Mouse (Mus musculus) layer of hippocampus, postnatal 10 days (tissue): ENCODE results near the gene Pcnt. TPM values are rescaled to one million over a fixed set of nuclear protein-coding genes. Genes with fewer than 3 reads are reported as not detected.

ENCODE experiments used
- DNase-seq, 2 experiments: peaks; one replicate each; pipeline ENCODE4 v3.0.0; 2021; ENCODE audit warnings: low spot score in 2 of 2
- total RNA-seq, 2 experiments: library from RNA; stranded (reverse); gene quantifications; 2 replicates each; pipeline ENCODE4 v1.2.3; 2021

The Pcnt gene
- total RNA-seq, 2 experiments from 2014 or later: 14.6 to 15.8 TPM

GRCm38 (mm10) chr10:76326304-76327006 lies 116.1 kb downstream of the Pcnt start:
- no peak for DNase-seq

GRCm38 (mm10) chr10:76317623-76318022 lies 125.0 kb downstream of the Pcnt start:
- DNase-seq: no peak

- DNase-seq: no peak
Measured at GRCm38 (mm10) chr10:76316194-76316593, 126.4 kb downstream of the Pcnt start.

GRCm38 (mm10) chr10:76306738-76307137 lies 135.8 kb downstream of the Pcnt start:
- DNase-seq: no peak

Other genes starting within 250 kb of the Pcnt start
- gene Prmt2, start 204.9 kb downstream of the Pcnt start, total RNA-seq: 100 to 1,000 TPM in 1 of 2 experiments, 10 to 100 TPM in 1; 95.7 to 100 TPM
- gene S100b, start 188.9 kb downstream of the Pcnt start, total RNA-seq: 10 to 100 TPM; 46.1 to 50.0 TPM
- gene Dip2a, start 97.5 kb downstream of the Pcnt start, total RNA-seq: 10 to 100 TPM; 60.6 to 63.2 TPM
- gene AC141477.1, start 2.3 kb downstream of the Pcnt start, total RNA-seq: not detected
- gene 2610028H24Rik, start 6.3 kb upstream of the Pcnt start, total RNA-seq: not detected
- 10 to 100 TPM; 47.0 to 49.1 TPM for gene Mcm3ap, start 26.1 kb upstream of the Pcnt start, total RNA-seq
- 1 to 10 TPM; 3.5 to 3.7 TPM for gene Ybey, start 26.3 kb upstream of the Pcnt start, total RNA-seq
- 10 to 100 TPM; 62.0 to 65.8 TPM for gene Lss, start 88.8 kb upstream of the Pcnt start, total RNA-seq
- gene Spatc1l, start 119.5 kb upstream of the Pcnt start, total RNA-seq: not detected
- not detected for gene Ftcd, start 132.9 kb upstream of the Pcnt start, total RNA-seq
- 10 to 100 TPM; 15.6 to 17.8 TPM for gene Col6a2, start 180.8 kb upstream of the Pcnt start, total RNA-seq